Mouse (Mus musculus): ENCODE measurements around the gene Nufip2.
"Not testable (repeated sequence)": the region's sequence is repeated elsewhere in the genome, so short reads cannot be mapped to it uniquely, and the experiment has no call there.

The Nufip2 gene

DNA sequence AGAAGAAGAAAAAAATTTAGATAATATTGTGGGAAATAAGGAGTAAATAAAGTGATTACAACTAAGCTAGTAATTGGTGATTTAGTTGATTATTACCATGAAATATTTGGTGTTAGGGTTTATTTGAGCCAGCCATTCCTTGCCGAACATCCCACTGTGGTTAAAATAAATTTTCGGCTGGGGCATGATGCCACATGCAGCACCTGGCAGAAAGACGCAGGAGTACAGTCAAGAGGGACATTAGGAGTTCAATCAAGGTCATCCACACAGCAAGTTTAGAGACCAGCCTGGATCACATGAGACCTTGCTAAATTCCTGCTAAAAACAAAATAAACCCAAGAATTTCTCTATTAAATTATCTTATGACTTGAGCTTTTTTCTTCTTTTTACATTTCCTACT lies 23.1 kb downstream of the Nufip2 start:
- no peak for DNase-seq (ENCODE audit: low spot score in 2 of 2)

DNA sequence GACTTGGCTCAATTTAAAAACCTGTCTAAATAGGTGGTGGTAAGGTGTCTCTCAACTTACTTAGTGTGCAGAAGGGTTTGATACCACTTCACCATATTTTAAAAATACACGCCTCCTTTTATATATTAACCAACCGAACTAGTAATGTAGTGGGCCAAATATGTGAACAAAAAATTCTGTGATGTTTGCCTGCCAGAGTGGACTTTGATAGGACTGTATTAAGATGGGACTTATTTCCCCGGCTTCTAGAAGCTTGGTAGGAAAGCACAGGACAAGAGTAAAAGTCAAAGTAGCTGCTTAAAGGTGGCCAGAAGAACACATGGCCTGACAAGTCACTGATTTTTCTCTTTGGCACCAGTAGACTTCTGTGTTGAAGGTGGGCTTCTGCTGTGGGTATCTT lies 27.8 kb downstream of the Nufip2 start:
- DNase-seq (ENCODE audit: low spot score in 2 of 2) = no peak

GRCm38 (mm10) chr11:77719055-77719454 lies 33.1 kb downstream of the Nufip2 start:
- no peak for DNase-seq (ENCODE audit: low spot score in 2 of 2)

DNA sequence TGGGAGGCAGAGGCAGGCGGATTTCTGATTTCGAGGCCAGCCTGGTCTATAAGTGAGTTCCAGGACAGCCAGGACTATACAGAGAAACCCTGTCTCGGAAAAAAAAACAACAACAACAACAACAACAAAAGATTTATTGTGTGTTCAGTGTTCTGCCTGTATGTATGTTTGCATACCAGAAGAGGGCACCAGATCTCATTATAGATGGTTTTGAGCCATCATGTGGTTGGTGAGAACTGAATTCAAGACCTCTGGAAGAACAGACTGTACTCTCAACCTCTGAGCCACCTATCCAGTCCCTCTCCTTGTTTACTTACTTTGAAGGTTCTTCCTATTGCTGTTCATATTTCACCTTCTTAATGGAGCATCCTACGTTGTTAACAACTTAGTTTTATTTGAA lies 35.4 kb downstream of the Nufip2 start:
- no peak for DNase-seq (ENCODE audit: low spot score in 2 of 2)

GRCm38 (mm10) chr11:77724766-77725165 lies 38.8 kb downstream of the Nufip2 start:
- DNase-seq (ENCODE audit: low spot score in 2 of 2) = no peak

- DNase-seq (ENCODE audit: low spot score in 2 of 2) = no peak
Measured at GRCm38 (mm10) chr11:77725183-77725582, 39.2 kb downstream of the Nufip2 start, which contains the start of gene Cryba1. Cryba1 (minus strand) TSS chr11:77725283.

DNA sequence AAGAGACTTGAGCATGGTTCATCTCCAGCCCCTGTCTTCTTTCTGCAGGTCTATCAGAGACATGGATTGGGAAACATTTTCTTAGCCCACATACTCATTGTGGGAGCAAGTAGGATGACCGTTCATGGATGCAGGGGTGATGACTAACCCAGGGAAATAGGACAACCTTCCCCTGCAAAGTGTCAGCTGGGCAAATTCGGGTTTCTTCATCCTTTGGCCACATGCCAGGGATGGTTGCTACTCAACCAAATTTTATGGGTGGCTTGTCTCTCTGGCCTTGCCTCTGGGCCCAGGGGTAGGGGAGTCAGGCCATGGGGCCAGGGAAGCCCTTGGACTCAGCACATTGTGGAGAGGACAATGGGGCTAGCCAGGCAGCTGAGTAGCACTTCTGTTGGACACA lies 42.6 kb downstream of the Nufip2 start:
- DNase-seq (ENCODE audit: low spot score in 2 of 2) = no peak

GRCm38 (mm10) chr11:77737289-77737688 lies 51.3 kb downstream of the Nufip2 start:
- DNase-seq (ENCODE audit: low spot score in 2 of 2) = peak in 1 of 2 experiments; percentile 88

GRCm38 (mm10) chr11:77738555-77738954 lies 52.6 kb downstream of the Nufip2 start:
- no peak for DNase-seq (ENCODE audit: low spot score in 2 of 2)

GRCm38 (mm10) chr11:77743966-77744365 lies 58.0 kb downstream of the Nufip2 start:
- no peak for DNase-seq (ENCODE audit: low spot score in 2 of 2)

- DNase-seq (ENCODE audit: low spot score in 2 of 2) = no peak
Measured at GRCm38 (mm10) chr11:77746652-77747051, 60.7 kb downstream of the Nufip2 start.

DNA sequence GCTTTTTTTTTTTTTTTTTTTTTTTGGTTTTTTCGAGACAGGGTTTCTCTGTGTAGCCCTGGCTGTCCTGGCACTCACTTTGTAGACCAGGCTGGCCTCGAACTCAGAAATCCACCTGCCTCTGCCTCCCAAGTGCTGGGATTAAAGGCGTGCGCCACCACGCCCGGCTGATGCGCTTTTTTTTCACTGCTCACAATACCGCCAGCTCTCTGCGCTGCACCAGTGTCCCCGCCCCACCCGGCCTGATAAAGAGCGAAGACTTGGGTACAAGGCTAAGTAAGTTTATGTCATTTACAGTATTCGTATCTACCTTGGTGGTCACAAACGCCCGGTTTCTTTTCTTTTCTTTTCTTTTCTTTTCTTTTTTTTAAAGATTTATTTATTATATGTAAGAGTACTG lies 61.1 kb downstream of the Nufip2 start:
- not testable (repeated sequence) for DNase-seq (ENCODE audit: low spot score in 2 of 2)

GRCm38 (mm10) chr11:77748996-77749395 lies 63.0 kb downstream of the Nufip2 start:
- no peak for DNase-seq (ENCODE audit: low spot score in 2 of 2)

GRCm38 (mm10) chr11:77752525-77752924 lies 66.6 kb downstream of the Nufip2 start:
- DNase-seq (ENCODE audit: low spot score in 2 of 2) = no peak

DNA sequence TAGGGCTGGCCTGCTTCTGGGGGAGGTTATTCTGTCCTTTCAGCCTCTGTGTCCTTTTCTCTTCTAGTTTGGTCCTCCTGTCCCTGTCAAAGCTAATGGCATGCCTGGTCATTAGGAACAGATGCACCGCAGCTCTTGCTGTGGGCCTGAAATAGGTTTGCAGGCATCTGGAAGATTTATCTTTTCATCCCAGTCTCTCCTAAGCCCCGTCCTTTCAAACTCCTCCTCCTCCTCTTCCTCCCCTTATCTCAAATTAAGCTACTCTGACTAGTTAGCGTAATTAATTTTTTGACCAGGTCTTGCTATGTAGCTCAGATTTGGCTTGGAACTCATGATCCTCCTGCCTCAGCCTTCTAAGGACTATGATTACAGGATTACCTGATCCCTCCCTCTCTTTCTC lies 67.5 kb downstream of the Nufip2 start:
- no peak for DNase-seq (ENCODE audit: low spot score in 2 of 2)

GRCm38 (mm10) chr11:77760031-77760430 lies 74.1 kb downstream of the Nufip2 start:
- no peak for DNase-seq (ENCODE audit: low spot score in 2 of 2)

DNA sequence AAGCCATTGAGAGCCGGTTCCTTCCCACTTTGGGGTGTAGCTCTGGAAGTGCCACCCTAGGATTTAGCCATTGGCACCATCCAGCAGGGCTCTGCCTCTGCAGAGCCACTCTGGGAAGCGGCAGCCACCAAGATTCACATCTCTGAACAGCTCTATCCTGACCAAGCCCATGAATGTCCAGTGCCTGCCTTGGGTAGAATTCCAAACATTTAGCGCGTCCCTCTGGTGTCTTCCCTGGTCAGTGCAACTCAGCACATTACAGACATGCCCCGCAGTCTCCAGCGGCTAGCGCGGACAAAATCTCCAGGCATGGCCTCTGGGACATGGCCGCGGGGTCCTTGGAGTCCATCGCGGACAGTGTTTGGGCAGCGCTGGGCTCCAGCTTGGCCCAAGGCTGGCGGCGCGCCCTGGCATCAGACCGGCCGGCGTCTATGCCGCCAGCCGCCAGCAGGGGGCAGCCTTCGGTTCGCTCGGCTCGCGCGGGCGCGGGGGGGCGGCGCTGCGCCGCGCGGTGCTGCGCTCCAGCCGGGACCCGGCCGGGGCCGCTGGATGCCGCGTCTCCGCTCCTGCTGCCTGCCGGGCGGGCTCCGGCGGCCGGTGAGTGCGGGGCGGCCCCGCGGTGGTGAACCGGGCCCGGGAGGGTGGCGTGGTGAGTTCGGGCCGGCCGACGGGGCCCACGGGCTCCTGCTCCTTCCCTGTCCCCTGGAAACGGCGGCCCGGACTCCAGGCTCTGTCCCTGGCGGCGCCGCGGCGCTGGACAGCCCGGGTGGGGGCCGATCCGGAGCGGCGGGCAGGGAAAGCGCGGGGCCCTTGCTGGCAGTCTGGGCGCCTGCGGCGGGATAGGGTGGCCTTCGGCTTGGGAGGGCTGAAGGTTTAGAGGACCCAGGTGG lies 77.1 kb downstream of the Nufip2 start, which contains the start of gene Myo18a:
TSS of gene Myo18a (plus strand) at position 464 of the 890 bp plus-strand sequence.
- DNase-seq (ENCODE audit: low spot score in 2 of 2) = peak in 1 of 2 experiments; percentile 64

GRCm38 (mm10) chr11:77763673-77764340 lies 77.9 kb downstream of the Nufip2 start:
- no peak for DNase-seq (ENCODE audit: low spot score in 2 of 2)

GRCm38 (mm10) chr11:77764694-77765458 lies 78.9 kb downstream of the Nufip2 start:
- peak in 1 of 2 experiments; percentile 57 for DNase-seq (ENCODE audit: low spot score in 2 of 2)

- no peak for DNase-seq (ENCODE audit: low spot score in 2 of 2)
Measured at GRCm38 (mm10) chr11:77765459-77765777, 79.5 kb downstream of the Nufip2 start.

GRCm38 (mm10) chr11:77766351-77767001 lies 80.5 kb downstream of the Nufip2 start:
- no peak for DNase-seq (ENCODE audit: low spot score in 2 of 2)

- no peak for DNase-seq (ENCODE audit: low spot score in 2 of 2)
Measured at GRCm38 (mm10) chr11:77769496-77769895, 83.5 kb downstream of the Nufip2 start.

Measured in left cerebral cortex, adult 9 months (tissue).